Mouse (Mus musculus) macrophage (primary cell): ENCODE measurements at regions not wholly inside any gene's neighbourhood (a gene's known extent, or its start where the extent isn't known, plus 50 kb on each side); places are given as distances from the start of the nearest gene placed in this dataset.

ENCODE experiments used
- H3K27ac ChIP-seq: fragments of 350-480 bp; formaldehyde crosslinking; 2 replicates; pipeline ENCODE4 v1.9.0; 2021
- H3K36me3 ChIP-seq: fragments of 350-480 bp; formaldehyde crosslinking; 2 replicates; pipeline ENCODE4 v1.9.0; 2021; ENCODE audit errors: inconsistent target
- H3K4me3 ChIP-seq: fragments of 350-480 bp; formaldehyde crosslinking; 2 replicates; pipeline ENCODE4 v1.9.0; 2021; ENCODE audit errors: inconsistent target
- H3K79me2 ChIP-seq: fragments of 350-480 bp; formaldehyde crosslinking; 2 replicates; pipeline ENCODE4 v1.9.0; 2021; ENCODE audit errors: inconsistent target
- WGBS: methylation state at CpG from one replicate; pipeline ENCODE4 v1.1.7; 2026; ENCODE audit warnings: inconsistent platforms; ENCODE audit not compliant: missing documents; 5-methylcytosine and 5-hydroxymethylcytosine counted together

DNA sequence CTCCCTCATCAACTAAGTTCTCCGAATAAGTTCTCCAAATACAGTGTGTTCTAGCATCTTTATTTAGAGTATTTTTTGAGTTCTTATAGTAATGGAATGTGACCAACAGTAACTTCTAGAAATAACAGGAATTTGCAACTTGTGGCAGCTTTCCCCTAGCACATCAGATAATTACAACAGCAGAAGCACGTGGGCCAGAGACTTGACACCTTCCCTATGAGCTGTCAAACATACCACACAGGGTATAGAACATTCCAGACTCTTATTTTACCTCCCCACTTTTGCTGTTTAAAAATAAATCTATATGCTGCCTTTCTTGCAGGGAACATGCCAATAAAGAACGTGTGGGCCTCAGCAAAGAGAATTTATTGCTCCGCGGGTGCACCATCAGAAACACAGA, 77.4 kb upstream of the Commd8 start:
- H3K4me3 ChIP-seq: no peak overlapping the region
- 100% methylated on average over 5 of the region's 5 CpGs for WGBS
- H3K27ac ChIP-seq: no peak overlapping the region
- H3K36me3 ChIP-seq: peaks cover 17% of the 10 kb centered on the region; the same call in 1 of the 2 replicates
- H3K79me2 ChIP-seq: no peaks in the 10 kb centered on the region

DNA sequence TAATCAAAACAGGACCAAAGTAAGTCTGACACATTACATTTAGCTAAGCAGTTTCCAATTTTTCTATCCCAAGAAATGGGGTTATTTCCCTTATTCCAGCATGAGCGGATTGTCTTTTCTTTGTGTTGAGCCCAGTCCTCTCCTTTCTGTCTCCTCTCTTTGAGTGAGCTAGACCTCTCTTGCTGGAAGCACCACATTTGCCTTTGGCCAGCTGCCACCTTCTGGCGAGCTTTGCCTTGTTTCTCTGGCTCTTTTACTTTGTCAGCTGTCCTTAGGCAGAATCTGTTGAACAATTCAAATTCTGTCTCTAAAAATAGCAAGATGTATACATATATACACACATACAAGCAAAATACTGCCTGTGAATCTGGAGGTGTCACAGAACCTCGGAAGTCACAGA, 76.1 kb upstream of the Commd8 start:
- no peak overlapping the region for H3K27ac ChIP-seq
- no peaks in the 10 kb centered on the region for H3K79me2 ChIP-seq
- H3K4me3 ChIP-seq: no peak overlapping the region
- peaks cover 17% of the 10 kb centered on the region; the same call in 1 of the 2 replicates for H3K36me3 ChIP-seq
- 82% methylated on average over 3 of the region's 3 CpGs for WGBS

GRCm38 (mm10) chr5:72242981-72243380, 75.0 kb upstream of the Commd8 start:
- H3K36me3 ChIP-seq: peaks cover 17% of the 10 kb centered on the region; the same call in 1 of the 2 replicates
- H3K27ac ChIP-seq: no peak overlapping the region
- 92% methylated on average over 3 of the region's 3 CpGs for WGBS

GRCm38 (mm10) chr5:72241451-72241850, 73.5 kb upstream of the Commd8 start:
- H3K79me2 ChIP-seq: no peaks in the 10 kb centered on the region
- no peak overlapping the region for H3K4me3 ChIP-seq
- 100% methylated on average over 3 of the region's 3 CpGs for WGBS
- no peak overlapping the region for H3K27ac ChIP-seq
- H3K36me3 ChIP-seq: peaks cover 9% of the 10 kb centered on the region; the same call in 1 of the 2 replicates

More at GRCm38 (mm10) chr5:72242981-72243380, 75.0 kb upstream of the Commd8 start:
- Histone ChIP-seq H3K79me2 (no peaks in the 10 kb centered on the region), H3K4me3 (no peak overlapping the region)

GRCm38 (mm10) chr5:72240271-72240670, 72.3 kb upstream of the Commd8 start:
- WGBS: 90% methylated on average over 7 of the region's 7 CpGs
- Histone ChIP-seq H3K79me2 (no peaks in the 10 kb centered on the region), H3K4me3 (no peak overlapping the region), H3K36me3 (no peaks in the 10 kb centered on the region; the same call in 1 of the 2 replicates), H3K27ac (no peak overlapping the region)

- no peak overlapping the region for H3K4me3 ChIP-seq
- peaks cover 11% of the 10 kb centered on the region; the same call in 1 of the 2 replicates for H3K79me2 ChIP-seq
- H3K27ac ChIP-seq: no peak overlapping the region
- no peaks in the 10 kb centered on the region for H3K36me3 ChIP-seq
- WGBS: 94% methylated on average over 5 of the region's 5 CpGs
Measured at GRCm38 (mm10) chr5:72227002-72227401, 59.0 kb upstream of the Commd8 start.

GRCm38 (mm10) chr5:72225576-72226298, 57.7 kb upstream of the Commd8 start:
- Histone ChIP-seq H3K36me3 (no peaks in the 10 kb centered on the region), H3K27ac (peak overlapping the region; percentile 21; the same call in 1 of the 2 replicates), H3K79me2 (peaks cover 11% of the 10 kb centered on the region; the same call in 1 of the 2 replicates), H3K4me3 (no peak overlapping the region)
- WGBS: 90% methylated on average over 13 of the region's 13 CpGs

DNA sequence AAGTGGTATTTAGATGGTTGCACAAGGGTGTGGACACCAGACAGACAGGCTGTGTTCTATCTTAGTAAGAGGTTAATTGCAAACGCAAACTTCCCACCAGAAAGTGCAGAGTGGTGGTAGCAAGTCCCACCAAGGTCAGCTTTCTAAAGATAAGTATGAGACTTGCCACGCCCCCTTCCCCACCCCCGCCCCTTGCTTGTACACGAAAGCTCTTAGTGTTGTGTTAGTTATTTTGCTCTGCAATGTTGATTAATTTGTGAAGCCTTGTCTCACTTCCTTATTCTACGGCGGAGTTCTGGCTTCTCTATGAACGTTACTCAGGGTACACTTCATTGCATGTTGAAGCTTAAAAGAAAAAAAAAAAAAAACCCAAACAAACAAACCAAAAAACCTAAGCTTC, 57.1 kb upstream of the Commd8 start:
- no peaks in the 10 kb centered on the region for H3K36me3 ChIP-seq
- 0% methylated on average over 6 of the region's 7 CpGs for WGBS
- H3K27ac ChIP-seq: peak overlapping the region; percentile 21; the same call in 1 of the 2 replicates
- H3K4me3 ChIP-seq: no peak overlapping the region
- H3K79me2 ChIP-seq: peaks cover 11% of the 10 kb centered on the region; the same call in 1 of the 2 replicates

GRCm38 (mm10) chr5:72224551-72224966, 56.6 kb upstream of the Commd8 start:
- Histone ChIP-seq H3K27ac (no peak overlapping the region), H3K36me3 (no peaks in the 10 kb centered on the region), H3K4me3 (no peak overlapping the region), H3K79me2 (peaks cover 12% of the 10 kb centered on the region; the same call in 1 of the 2 replicates)
- WGBS: 62% methylated on average over 6 of the region's 6 CpGs

- no peak overlapping the region for H3K4me3 ChIP-seq
- 68% methylated on average over 3 of the region's 3 CpGs for whole genome bisulfite sequencing
- no peaks in the 10 kb centered on the region for H3K36me3 ChIP-seq
- no peak overlapping the region for H3K27ac ChIP-seq
- peaks cover 15% of the 10 kb centered on the region; the same call in 1 of the 2 replicates for H3K79me2 ChIP-seq
Measured at GRCm38 (mm10) chr5:72222902-72223301, 54.9 kb upstream of the Commd8 start.

GRCm38 (mm10) chr5:72219697-72220096, 51.7 kb upstream of the Commd8 start:
- Histone ChIP-seq H3K79me2 (peaks cover 4% of the 10 kb centered on the region; the same call in 1 of the 2 replicates), H3K4me3 (no peak overlapping the region), H3K27ac (no peak overlapping the region), H3K36me3 (no peaks in the 10 kb centered on the region)
- WGBS: 54% methylated on average over 12 of the region's 12 CpGs

GRCm38 (mm10) chr5:72219248-72219647, 51.3 kb upstream of the Commd8 start:
- H3K79me2 ChIP-seq: peaks cover 4% of the 10 kb centered on the region; the same call in 1 of the 2 replicates
- no peak overlapping the region for H3K4me3 ChIP-seq
- H3K27ac ChIP-seq: no peak overlapping the region
- WGBS: 89% methylated on average over 7 of the region's 7 CpGs
- no peaks in the 10 kb centered on the region for H3K36me3 ChIP-seq
